Mouse (Mus musculus): Measurements from ENCODE around the gene Btk. TPM values are rescaled to one million over a fixed set of nuclear protein-coding genes. Genes with fewer than 3 reads are reported as not detected.

Gene Btk
- 0.43 TPM for polyA plus RNA-seq (2014; fragmentation: Illumina TruSeq; extraction: RNeasy Lipid Tissue Mini Kit (QIAGEN cat#74804); ENCODE audit: low read depth, low replicate concordance)

GRCm38 (mm10) chrX:134582888-134583669, at the start of gene Btk:
Btk (minus strand) TSS chrX:134583570.

GRCm38 (mm10) chrX:134600659-134601379, 17.4 kb upstream of the Btk start, which contains the start of the genes Gla and Hnrnph2:
Gla (minus strand) TSS chrX:134601125.
Hnrnph2 (plus strand) TSS chrX:134601179.

GRCm38 (mm10) chrX:134585103-134586002, 2.0 kb upstream of the Btk start, which contains the start of gene Rpl36a:
Rpl36a (plus strand) TSS chrX:134585654.

GRCm38 (mm10) chrX:134541145-134541954, 42.0 kb downstream of the Btk start, which contains the start of gene Timm8a1:
Timm8a1 (minus strand) TSS chrX:134541865.

Other genes starting within 250 kb of the Btk start
- gene Drp2, start 179.0 kb downstream of the Btk start, polyA plus RNA-seq (2014; fragmentation: Illumina TruSeq; extraction: RNeasy Lipid Tissue Mini Kit (QIAGEN cat#74804); ENCODE audit: low read depth, low replicate concordance) = 3.3 TPM
- 124 TPM for gene Taf7l, start 107.1 kb downstream of the Btk start, polyA plus RNA-seq (2014; fragmentation: Illumina TruSeq; extraction: RNeasy Lipid Tissue Mini Kit (QIAGEN cat#74804); ENCODE audit: low read depth, low replicate concordance)
- 12.0 TPM for gene Timm8a1, start 41.7 kb downstream of the Btk start, polyA plus RNA-seq (2014; fragmentation: Illumina TruSeq; extraction: RNeasy Lipid Tissue Mini Kit (QIAGEN cat#74804); ENCODE audit: low read depth, low replicate concordance)
- gene Rpl36a, start 2.1 kb upstream of the Btk start, polyA plus RNA-seq (2014; fragmentation: Illumina TruSeq; extraction: RNeasy Lipid Tissue Mini Kit (QIAGEN cat#74804); ENCODE audit: low read depth, low replicate concordance) = 43.2 TPM
- gene Gla, start 17.6 kb upstream of the Btk start, polyA plus RNA-seq (2014; fragmentation: Illumina TruSeq; extraction: RNeasy Lipid Tissue Mini Kit (QIAGEN cat#74804); ENCODE audit: low read depth, low replicate concordance) = 1.9 TPM
- gene Hnrnph2, start 17.6 kb upstream of the Btk start, polyA plus RNA-seq (2014; fragmentation: Illumina TruSeq; extraction: RNeasy Lipid Tissue Mini Kit (QIAGEN cat#74804); ENCODE audit: low read depth, low replicate concordance) = 35.3 TPM
- gene Armcx4, start 102.9 kb upstream of the Btk start, polyA plus RNA-seq (2014; fragmentation: Illumina TruSeq; extraction: RNeasy Lipid Tissue Mini Kit (QIAGEN cat#74804); ENCODE audit: low read depth, low replicate concordance) = 0.39 TPM
- gene Armcx1, start 134.4 kb upstream of the Btk start, polyA plus RNA-seq (2014; fragmentation: Illumina TruSeq; extraction: RNeasy Lipid Tissue Mini Kit (QIAGEN cat#74804); ENCODE audit: low read depth, low replicate concordance) = 4.4 TPM
- gene Armcx6, start 167.8 kb upstream of the Btk start, polyA plus RNA-seq (2014; fragmentation: Illumina TruSeq; extraction: RNeasy Lipid Tissue Mini Kit (QIAGEN cat#74804); ENCODE audit: low read depth, low replicate concordance) = 5.6 TPM
- gene Armcx3, start 173.0 kb upstream of the Btk start, polyA plus RNA-seq (2014; fragmentation: Illumina TruSeq; extraction: RNeasy Lipid Tissue Mini Kit (QIAGEN cat#74804); ENCODE audit: low read depth, low replicate concordance) = 6.4 TPM
- 6.4 TPM for gene Armcx2, start 225.7 kb upstream of the Btk start, polyA plus RNA-seq (2014; fragmentation: Illumina TruSeq; extraction: RNeasy Lipid Tissue Mini Kit (QIAGEN cat#74804); ENCODE audit: low read depth, low replicate concordance)